Comparison of ENCODE assay signal across 22 mouse cellular contexts in genomic region chr1:87689661-87690341, GRCm38 (mm10).
DNase-seq lines count a peak whose midpoint lies in the region; ATAC-seq lines count a peak whose summit lies in the region.
"Had no signal": no experiment of that assay in that cellular context is flagged by ENCODE, and none has a peak within 500 bp of the region (broad histone marks: within the 10 kb centered on the region; RNA-seq: fewer than 3 reads in every experiment).

No protein-coding gene starts in this region.

- no peak overlapping the region for H3K4me2 ChIP-seq in heart, embryonic 13.5 days
- H3K4me2 ChIP-seq: forebrain, embryonic 12.5 days had no signal

- H3K9ac ChIP-seq in heart, embryonic 13.5 days, result no peak overlapping the region
- H3K9ac ChIP-seq: forebrain, embryonic 12.5 days had no signal

- H3K9me3 ChIP-seq in heart, embryonic 13.5 days, result no peaks in the 10 kb centered on the region
- no peaks in the 10 kb centered on the region for H3K9me3 ChIP-seq in megakaryocyte, embryonic 14.5 days
- H3K9me3 ChIP-seq in hindbrain, embryonic 10.5 days, result no peaks in the 10 kb centered on the region
- H3K9me3 ChIP-seq: forebrain, embryonic 12.5 days; limb, embryonic 10.5 days; midbrain, embryonic 10.5 days had no signal

- H3K4me1 ChIP-seq in heart, embryonic 13.5 days, result no peaks in the 10 kb centered on the region
- peaks cover 67% of the 10 kb centered on the region for H3K4me1 ChIP-seq in megakaryocyte, embryonic 14.5 days
- no peaks in the 10 kb centered on the region for H3K4me1 ChIP-seq in hindbrain, embryonic 10.5 days (replicated peaks)
- H3K4me1 ChIP-seq: forebrain, embryonic 12.5 days; midbrain, embryonic 10.5 days had no signal

- H3K36me3 ChIP-seq in heart, embryonic 13.5 days, result no peaks in the 10 kb centered on the region
- peaks cover 95% of the 10 kb centered on the region for H3K36me3 ChIP-seq in megakaryocyte, embryonic 14.5 days (replicated peaks; ENCODE audit: low read length)
- no peaks in the 10 kb centered on the region for H3K36me3 ChIP-seq in hindbrain, embryonic 10.5 days
- H3K36me3 ChIP-seq: forebrain, embryonic 12.5 days; limb, embryonic 10.5 days; midbrain, embryonic 10.5 days had no signal

- 0 out of 2 replicates have a peak, but pooled peaks cover 3% of the 10 kb centered on the region for H3K27me3 ChIP-seq in heart, embryonic 13.5 days (replicated peaks)
- H3K27me3 ChIP-seq in megakaryocyte, embryonic 14.5 days (replicated peaks), result no peaks in the 10 kb centered on the region
- H3K27me3 ChIP-seq in hindbrain, embryonic 10.5 days (ENCODE audit: insufficient read depth, poor library complexity, severe bottlenecking), result no peaks in the 10 kb centered on the region
- H3K27me3 ChIP-seq: forebrain, embryonic 12.5 days had no signal

- no peak overlapping the region for H3K27ac ChIP-seq in heart, embryonic 13.5 days (replicated peaks)
- H3K27ac ChIP-seq in hindbrain, embryonic 10.5 days, result no peak overlapping the region
- H3K27ac ChIP-seq: forebrain, embryonic 12.5 days; layer of hippocampus, adult 2 months; limb, embryonic 10.5 days; midbrain, embryonic 10.5 days had no signal

- no peak for DNase-seq in heart, adult 9 months (ENCODE audit: low spot score in 2 of 2)
- no peak for DNase-seq in embryo, embryonic 11 days
- DNase-seq in hindbrain, embryonic 10.5 days (ENCODE audit: low spot score), result no peak
- DNase-seq in gastrocnemius, postnatal 25 days, result no peak
- DNase-seq: B cell, adult 2 months; cerebellum, adult 18-20 months; cerebellum, postnatal 25 days; gastrocnemius, postnatal 10 days; heart, adult 18-20 months; kidney, adult 2 months; kidney, postnatal 14 days; right cerebral cortex, postnatal 14 days; spleen, adult 18-20 months; thymus, postnatal 36 days had no signal

- ATAC-seq in heart, embryonic 13.5 days (ENCODE audit: extremely low read depth, insufficient number of reproducible peaks, low FRiP score, low TSS enrichment), result 0 out of 2 replicates have a peak, but pooled peaks have one; percentile 25
- ATAC-seq in megakaryocyte, adult 5-6 weeks (ENCODE audit: poor library complexity, severe bottlenecking), result no peak
- peak; percentile 68 for ATAC-seq in erythroblast, adult 5-6 weeks (replicated peaks; ENCODE audit: low FRiP score, poor library complexity, severe bottlenecking)

- H3K4me3 ChIP-seq in heart, embryonic 13.5 days, result no peak overlapping the region
- peak overlapping the region; percentile 42 for H3K4me3 ChIP-seq in megakaryocyte, embryonic 14.5 days (replicated peaks)
- H3K4me3 ChIP-seq in hindbrain, embryonic 10.5 days, result no peak overlapping the region
- H3K4me3 ChIP-seq: forebrain, embryonic 12.5 days; layer of hippocampus, adult 2 months; limb, embryonic 10.5 days; midbrain, embryonic 10.5 days had no signal

- 82% methylated on average over 1 of the region's 1 CpGs for WGBS in heart, embryonic 13.5 days
- WGBS in hindbrain, embryonic 10.5 days, result 96% methylated on average over 1 of the region's 1 CpGs
